Mouse (Mus musculus) CD4-positive, CD25-positive, alpha-beta regulatory T cell, adult 2 months (primary cell): ENCODE results near the gene Farp1.
A peak's percentile ranks its signal among the peaks of the same experiment; 100 is the strongest.
"Not testable (repeated sequence)": the region's sequence is repeated elsewhere in the genome, so short reads cannot be mapped to it uniquely, and the experiment has no call there.

Source experiments
- DNase-seq: peaks from one replicate; pipeline ENCODE4 v3.0.0-alpha.2; 2012; ENCODE audit warnings: low read depth, low spot score

The Farp1 gene

DNA sequence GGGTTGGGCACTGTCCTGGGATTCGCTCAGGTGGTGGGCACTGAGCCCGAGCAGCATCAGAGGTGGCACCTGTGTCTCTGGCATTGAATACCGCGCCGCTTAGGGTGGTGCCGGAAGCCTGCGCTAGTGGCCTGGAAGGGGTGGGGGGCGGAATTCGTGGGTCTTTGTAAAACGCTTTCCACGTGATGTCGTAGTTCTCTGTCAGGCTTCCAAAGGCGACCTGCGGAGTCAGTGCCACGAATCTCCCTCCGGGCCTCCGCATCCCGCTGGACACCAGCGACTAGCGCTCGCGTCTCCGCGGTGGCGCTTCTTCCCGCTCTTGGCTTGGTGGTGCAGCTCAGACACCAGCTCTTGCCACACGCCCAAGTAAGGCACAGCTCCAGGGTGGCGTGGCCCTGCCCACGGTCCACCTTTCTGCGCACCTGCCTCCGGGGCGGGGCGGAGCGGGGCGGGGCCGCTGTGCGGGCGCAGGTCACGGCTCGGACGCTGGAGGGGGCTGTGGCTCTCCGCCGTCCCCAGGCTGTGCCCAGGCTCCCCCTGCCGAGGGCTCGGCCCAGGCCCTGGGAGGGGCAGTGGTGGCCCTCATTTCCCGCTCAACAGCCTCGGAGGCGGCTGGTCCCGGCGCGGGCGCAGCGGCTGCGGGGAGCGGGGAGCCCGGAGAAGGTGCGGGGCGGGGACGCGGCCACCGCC lies at the start of gene Farp1:
Farp1 (plus strand) TSS at position 228 of the 690 bp plus-strand sequence.
- peak; percentile 77 for DNase-seq

DNA sequence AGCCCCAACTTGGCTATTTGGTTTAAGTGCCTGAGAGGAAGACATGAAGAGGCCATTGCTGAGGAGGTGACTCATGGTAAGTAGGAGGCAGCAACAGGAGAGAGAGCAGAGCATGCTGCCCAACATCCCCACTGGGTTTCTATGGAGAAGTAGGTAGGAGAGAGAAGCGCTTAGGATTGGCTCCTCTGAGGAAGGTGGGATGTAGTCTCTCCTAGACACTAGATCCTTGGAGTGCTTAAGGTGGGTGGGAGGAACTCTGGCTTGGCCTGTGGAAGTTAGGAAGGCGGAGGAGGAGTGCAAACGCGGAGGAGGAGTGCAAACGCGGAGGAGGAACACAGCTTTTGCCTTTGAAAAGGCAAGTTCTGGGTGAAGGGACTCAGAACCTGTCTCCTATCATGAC lies 45.9 kb upstream of the Farp1 start:
- DNase-seq = no peak

DNA sequence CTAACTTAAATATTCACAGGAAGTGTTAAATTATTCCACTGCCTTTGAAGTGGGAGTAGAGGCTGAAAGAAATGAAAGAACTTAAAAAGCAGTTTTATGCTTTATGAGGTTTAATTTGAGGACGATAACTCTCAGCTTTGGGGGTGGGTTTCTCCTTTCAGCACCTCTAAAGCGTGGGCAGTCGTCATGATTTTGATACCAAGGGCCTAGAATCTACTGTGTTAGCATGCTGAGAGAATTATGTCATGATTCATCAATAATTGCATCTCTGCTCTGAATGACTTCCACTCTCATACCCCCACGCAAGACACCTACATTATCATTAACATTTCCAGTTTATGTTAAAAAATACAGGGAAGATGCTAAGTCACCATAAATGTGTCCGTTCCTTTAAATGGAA lies 37.3 kb upstream of the Farp1 start:
- no peak for DNase-seq

DNA sequence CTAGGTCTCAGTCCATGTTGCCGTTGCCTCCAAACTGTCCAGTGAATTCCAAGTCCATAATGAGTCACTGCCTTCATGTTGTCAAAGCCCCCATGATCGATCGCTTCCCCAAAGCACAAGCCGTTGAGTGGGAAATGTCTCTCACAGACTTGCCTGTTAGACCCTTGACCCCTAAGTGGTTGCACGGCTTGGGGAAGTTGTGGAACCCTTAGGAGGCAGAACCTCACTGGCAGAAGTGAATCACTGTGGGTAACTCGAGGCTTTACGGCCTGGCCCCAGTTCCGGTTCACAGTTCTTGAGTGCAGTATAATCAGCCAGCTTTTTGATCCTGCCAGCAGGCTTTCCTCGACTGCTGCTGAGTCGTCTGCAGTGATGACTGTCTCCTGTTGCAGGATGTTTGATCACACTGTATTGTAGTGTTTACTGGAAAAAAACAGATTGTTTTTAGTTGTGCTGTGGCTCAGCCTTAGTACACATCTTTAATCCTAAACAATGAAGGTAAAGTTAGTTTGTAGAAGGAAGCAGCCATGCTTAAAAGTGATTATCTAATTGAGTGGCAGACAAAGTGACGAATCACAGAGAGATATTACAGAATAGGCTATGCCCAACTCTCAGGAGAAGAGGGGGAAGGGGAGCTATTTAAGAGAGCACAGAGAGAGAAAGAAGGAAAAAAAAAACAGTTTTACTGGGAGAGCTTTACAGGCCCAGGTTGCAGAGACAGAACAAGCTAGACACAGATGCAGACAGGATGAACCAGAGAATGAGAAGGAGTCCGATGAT lies 34.2 kb upstream of the Farp1 start:
- DNase-seq = no peak

DNA sequence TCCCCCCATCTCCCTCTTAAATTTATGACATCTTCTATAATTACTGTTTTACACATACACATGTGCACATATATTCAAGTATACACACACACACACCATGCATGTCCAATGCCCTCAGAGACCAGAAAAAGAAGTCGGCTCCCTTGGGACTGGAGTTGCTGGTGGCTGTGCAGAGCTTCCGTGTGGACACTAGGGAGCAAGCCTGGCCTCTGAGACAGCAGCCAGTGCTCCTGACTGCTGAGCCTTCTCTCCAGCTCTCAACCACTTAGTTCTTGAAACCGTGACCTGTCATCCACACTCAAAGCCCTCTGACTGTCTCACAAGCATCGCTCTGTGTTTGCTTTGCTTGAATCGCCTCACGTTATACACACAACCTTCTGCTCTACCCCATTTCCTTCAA lies 29.4 kb upstream of the Farp1 start:
- no peak for DNase-seq

DNA sequence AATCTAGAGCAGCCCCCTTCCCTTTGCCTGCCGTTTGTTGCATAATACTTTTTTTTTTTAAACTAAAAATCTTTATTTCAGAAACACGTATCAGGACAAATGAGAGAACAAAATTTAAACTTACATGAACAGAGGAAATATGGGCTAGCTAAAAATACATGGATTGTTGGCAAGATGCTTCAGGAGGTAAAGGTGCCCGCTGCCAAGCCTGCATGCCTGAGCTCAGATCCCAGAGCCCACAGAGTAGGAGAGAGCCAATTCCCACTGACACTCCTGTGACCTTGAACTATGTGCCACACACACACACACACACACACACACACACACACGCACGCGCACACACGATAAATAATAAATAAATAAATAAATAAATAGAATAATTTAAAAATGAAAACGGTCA lies 29.0 kb upstream of the Farp1 start:
- no peak for DNase-seq

GRCm38 (mm10) chr14:121015114-121015690 lies 19.8 kb upstream of the Farp1 start:
- DNase-seq = no peak

GRCm38 (mm10) chr14:121022403-121022802 lies 12.6 kb upstream of the Farp1 start:
- DNase-seq = no peak

- DNase-seq = no peak
Observed at GRCm38 (mm10) chr14:121025381-121025780, 9.6 kb upstream of the Farp1 start.

- no peak for DNase-seq
Observed at GRCm38 (mm10) chr14:121031396-121031795, 3.6 kb upstream of the Farp1 start.

- DNase-seq = no peak
Observed at GRCm38 (mm10) chr14:121034525-121034924, 475 bp upstream of the Farp1 start.

DNA sequence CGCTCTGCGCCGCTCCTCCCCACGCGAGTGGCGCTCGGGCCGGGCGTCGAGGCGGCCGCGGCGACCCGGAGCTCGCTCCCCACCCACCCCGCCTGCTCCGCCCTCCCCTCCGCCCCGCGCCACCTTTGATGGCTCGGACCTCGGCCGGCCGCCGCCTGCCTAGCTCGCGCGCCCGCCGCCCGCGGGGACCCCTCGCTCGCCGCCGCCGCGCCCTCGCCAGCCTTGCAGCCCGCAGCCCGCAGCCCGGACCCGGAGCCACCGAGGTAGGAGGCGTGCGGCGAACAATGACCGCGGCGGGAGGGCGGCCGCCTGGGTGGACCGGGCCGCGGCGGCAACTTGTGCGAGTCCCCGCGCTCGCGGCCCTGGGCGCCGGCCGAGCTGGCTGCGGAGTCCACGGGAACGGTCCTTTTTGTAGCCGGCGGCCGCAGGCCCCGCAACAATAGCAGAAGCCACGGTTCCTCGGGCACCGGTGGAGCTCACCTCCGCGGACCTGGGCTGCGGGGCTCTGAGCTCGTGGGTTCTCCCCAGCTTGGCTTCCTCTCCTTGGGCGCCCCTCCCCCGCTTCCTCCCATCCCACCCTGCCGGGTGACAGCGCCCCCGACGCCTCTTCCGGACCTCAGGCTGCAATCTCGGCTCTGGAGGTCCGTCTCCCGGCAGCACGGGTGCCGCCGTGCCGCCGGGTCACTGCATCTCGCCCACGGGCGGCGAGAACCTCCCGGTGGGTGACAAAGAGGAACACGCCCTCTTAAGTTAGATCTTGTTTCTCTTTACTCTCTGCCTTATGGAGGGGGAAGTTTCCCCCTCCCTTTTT lies 868 bp downstream of the Farp1 start:
- peak; percentile 54 for DNase-seq

- peak; percentile 10 for DNase-seq
Observed at GRCm38 (mm10) chr14:121036612-121037221, 1.7 kb downstream of the Farp1 start.

DNA sequence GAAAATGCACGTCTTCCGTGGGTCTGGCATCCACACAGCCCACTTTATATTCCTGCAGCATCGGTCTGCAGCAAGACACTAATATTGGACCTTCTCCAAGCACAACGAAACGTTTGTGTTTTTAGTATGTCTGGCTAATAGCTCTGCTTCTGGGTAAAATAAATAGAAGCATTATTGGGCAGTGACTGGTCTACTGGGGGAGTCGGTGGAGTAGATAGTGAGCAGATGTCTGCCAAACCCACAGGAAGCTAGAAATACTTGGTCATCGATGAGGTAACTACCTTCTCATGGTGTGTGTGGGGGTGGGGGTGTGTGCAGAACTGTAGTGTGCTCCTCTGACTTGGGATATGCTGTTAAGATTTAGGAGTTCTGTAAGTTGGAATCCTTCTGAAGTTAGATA lies 2.3 kb downstream of the Farp1 start:
- no peak for DNase-seq

DNA sequence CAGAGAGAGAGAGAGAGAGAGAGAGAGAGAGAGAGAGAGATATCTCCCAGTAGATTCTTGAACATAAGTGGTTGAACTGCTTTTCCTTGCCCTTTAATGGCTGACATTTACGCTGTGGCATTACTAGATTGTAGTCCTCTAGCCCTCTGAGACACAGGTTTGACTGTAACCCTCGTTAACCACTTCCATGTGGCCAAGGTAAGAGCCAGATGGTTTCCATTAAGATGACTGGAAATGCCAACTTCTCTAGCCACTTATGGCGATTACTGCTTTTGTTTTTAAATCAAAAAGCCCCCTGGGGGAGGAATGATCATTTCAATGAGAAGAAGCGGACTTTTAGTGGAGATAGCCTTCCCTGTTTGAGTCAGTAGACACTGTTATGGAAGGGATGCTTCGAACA lies 3.7 kb downstream of the Farp1 start:
- no peak for DNase-seq

DNA sequence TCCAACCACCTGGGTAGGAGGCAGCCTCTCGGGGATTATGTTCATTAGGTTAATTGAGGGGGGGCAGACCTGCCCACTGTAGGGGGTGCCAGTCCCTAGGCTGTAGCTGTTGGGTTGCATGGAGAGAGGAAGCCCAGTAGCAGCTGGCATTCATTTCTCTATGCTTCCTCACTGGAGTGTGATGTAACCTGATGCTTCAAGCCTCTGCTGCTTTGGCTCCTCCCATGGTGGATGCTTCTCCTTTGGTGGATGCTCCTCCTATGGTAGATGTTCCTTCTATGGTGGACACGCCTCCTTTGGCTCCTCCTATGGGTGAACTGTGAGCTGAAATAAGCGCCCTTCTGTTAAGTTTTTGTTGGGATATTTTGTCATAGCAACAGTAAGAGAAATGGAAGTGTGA lies 9.1 kb downstream of the Farp1 start:
- DNase-seq = no peak

GRCm38 (mm10) chr14:121046313-121046961 lies 11.4 kb downstream of the Farp1 start:
- DNase-seq = no peak

DNA sequence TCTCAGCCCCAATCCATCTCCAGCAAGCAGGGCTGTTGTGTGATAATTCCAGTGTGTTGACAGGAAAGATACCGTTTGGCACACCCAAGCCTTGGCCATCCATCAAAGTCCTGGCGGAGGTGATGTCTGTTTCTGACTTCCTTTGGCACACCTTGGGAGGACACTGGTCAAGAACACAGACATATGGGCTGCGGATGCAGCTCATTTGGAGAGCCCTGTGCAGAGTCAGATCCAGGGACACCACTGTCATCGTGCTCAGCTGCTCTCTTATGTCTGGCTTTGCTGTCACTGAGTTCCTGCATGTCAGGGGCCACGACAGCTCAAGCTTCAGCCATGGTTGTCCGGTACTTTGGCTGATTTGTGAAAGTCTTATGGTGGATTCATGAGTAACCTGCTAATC lies 12.8 kb downstream of the Farp1 start:
- DNase-seq = no peak

DNA sequence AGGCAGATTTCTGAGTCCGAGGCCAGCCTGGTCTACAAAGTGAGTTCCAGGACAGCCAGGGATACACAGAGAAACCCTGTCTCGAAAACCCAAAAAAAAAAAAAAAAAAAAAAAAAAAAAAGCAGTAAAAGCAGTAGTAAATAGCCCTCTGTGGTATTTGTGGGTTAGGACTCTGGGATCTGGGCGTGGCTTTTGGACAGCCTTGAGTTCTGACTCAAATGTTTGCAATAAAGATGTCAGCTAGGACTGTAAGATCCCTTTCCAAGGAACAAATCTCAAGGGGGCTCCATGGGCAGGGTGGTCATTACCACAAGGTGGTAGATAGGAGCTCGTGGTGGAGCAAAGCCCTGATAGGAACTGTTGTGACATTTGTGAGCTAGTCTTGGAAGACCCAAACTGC lies 16.0 kb downstream of the Farp1 start:
- not testable (repeated sequence) for DNase-seq

GRCm38 (mm10) chr14:121053020-121053518 lies 18.1 kb downstream of the Farp1 start:
- no peak for DNase-seq

GRCm38 (mm10) chr14:121054062-121054461 lies 19.1 kb downstream of the Farp1 start:
- no peak for DNase-seq
